Mouse (Mus musculus): Measurements from ENCODE around the gene Prtn3. TPM values are rescaled to one million over a fixed set of nuclear protein-coding genes. Genes with fewer than 3 reads are reported as not detected.

Gene Prtn3
- polyA plus RNA-seq, 1 experiment from 2014 or later: 2.4 TPM

GRCm38 (mm10) chr10:79928907-79929701 is 54.8 kb downstream of the Prtn3 start:
- Histone ChIP-seq H3K27me3 (replicated peaks; ENCODE audit: insufficient read depth, low read length) (no peaks in the 10 kb centered on the region), H3K36me3 (ENCODE audit: insufficient read depth, low read length) (peaks cover 12% of the 10 kb centered on the region; the same call in 1 of the 2 replicates), H3K27ac (ENCODE audit: low read length) (peak overlapping the region; percentile 95), H3K4me3 (ENCODE audit: low read depth, low read length) (peak overlapping the region; percentile 78), H3K9me3 (ENCODE audit: low read length) (no peaks in the 10 kb centered on the region), H3K4me1 (ENCODE audit: insufficient read depth, low read depth, low read length) (peaks cover 39% of the 10 kb centered on the region), H3K4me2 (replicated peaks; ENCODE audit: low read depth, low read length) (peak overlapping the region; percentile 90), H3K9ac (replicated peaks; ENCODE audit: low read depth) (no peak overlapping the region)
- ATAC-seq (no peak), DNase-seq (ENCODE audit: low spot score) (no peak)
- TF ChIP-seq CTCF (IDR thresholded peaks at IDR 0.05): no peak
- no peak for TF ChIP-seq EP300 (IDR thresholded peaks at IDR 0.05)
- 25% methylated on average over 8 of the region's 9 CpGs for WGBS

GRCm38 (mm10) chr10:79929967-79930825 is 55.9 kb downstream of the Prtn3 start:
- Histone ChIP-seq H3K36me3 (ENCODE audit: insufficient read depth, low read length) (peaks cover 12% of the 10 kb centered on the region; the same call in 1 of the 2 replicates), H3K27ac (ENCODE audit: low read length) (peak overlapping the region; percentile 54; the same call in 1 of the 2 replicates), H3K4me2 (replicated peaks; ENCODE audit: low read depth, low read length) (no peak overlapping the region), H3K4me1 (ENCODE audit: insufficient read depth, low read depth, low read length) (peaks cover 46% of the 10 kb centered on the region), H3K9ac (replicated peaks; ENCODE audit: low read depth) (no peak overlapping the region), H3K9me3 (ENCODE audit: low read length) (no peaks in the 10 kb centered on the region), H3K4me3 (ENCODE audit: low read depth, low read length) (no peak overlapping the region), H3K27me3 (replicated peaks; ENCODE audit: insufficient read depth, low read length) (no peaks in the 10 kb centered on the region)
- WGBS: 89% methylated on average over 18 of the region's 18 CpGs
- no peak for TF ChIP-seq CTCF (IDR thresholded peaks at IDR 0.05)
- TF ChIP-seq EP300 (IDR thresholded peaks at IDR 0.05): no peak
- no peak for DNase-seq (ENCODE audit: low spot score)
- no peak for ATAC-seq

- ATAC-seq (no peak), DNase-seq (ENCODE audit: low spot score) (no peak)
- Histone ChIP-seq H3K4me1 (ENCODE audit: insufficient read depth, low read depth, low read length) (peaks cover 50% of the 10 kb centered on the region), H3K4me2 (replicated peaks; ENCODE audit: low read depth, low read length) (no peak overlapping the region), H3K27ac (ENCODE audit: low read length) (no peak overlapping the region), H3K4me3 (ENCODE audit: low read depth, low read length) (no peak overlapping the region), H3K27me3 (replicated peaks; ENCODE audit: insufficient read depth, low read length) (no peaks in the 10 kb centered on the region), H3K9ac (replicated peaks; ENCODE audit: low read depth) (no peak overlapping the region), H3K9me3 (ENCODE audit: low read length) (no peaks in the 10 kb centered on the region), H3K36me3 (ENCODE audit: insufficient read depth, low read length) (peaks cover 12% of the 10 kb centered on the region; the same call in 1 of the 2 replicates)
- 87% methylated on average over 16 of the region's 16 CpGs for WGBS
- TF ChIP-seq CTCF (IDR thresholded peaks at IDR 0.05) (no peak), EP300 (IDR thresholded peaks at IDR 0.05) (no peak)
Measured at GRCm38 (mm10) chr10:79930826-79931186, 56.5 kb downstream of the Prtn3 start.

GRCm38 (mm10) chr10:79931797-79932196 is 57.5 kb downstream of the Prtn3 start:
- Histone ChIP-seq H3K9ac (replicated peaks; ENCODE audit: low read depth) (no peak overlapping the region), H3K4me1 (ENCODE audit: insufficient read depth, low read depth, low read length) (peaks cover 53% of the 10 kb centered on the region), H3K27ac (ENCODE audit: low read length) (peak overlapping the region; percentile 16), H3K36me3 (ENCODE audit: insufficient read depth, low read length) (peaks cover 12% of the 10 kb centered on the region; the same call in 1 of the 2 replicates), H3K4me2 (replicated peaks; ENCODE audit: low read depth, low read length) (no peak overlapping the region), H3K9me3 (ENCODE audit: low read length) (no peaks in the 10 kb centered on the region), H3K27me3 (replicated peaks; ENCODE audit: insufficient read depth, low read length) (no peaks in the 10 kb centered on the region), H3K4me3 (ENCODE audit: low read depth, low read length) (no peak overlapping the region)
- ATAC-seq: no peak
- DNase-seq (ENCODE audit: low spot score): no peak
- WGBS: 79% methylated on average over 9 of the region's 9 CpGs
- TF ChIP-seq EP300 (IDR thresholded peaks at IDR 0.05): no peak

GRCm38 (mm10) chr10:79932736-79933135 is 58.5 kb downstream of the Prtn3 start:
- Histone ChIP-seq H3K9ac (replicated peaks; ENCODE audit: low read depth) (no peak overlapping the region), H3K4me2 (replicated peaks; ENCODE audit: low read depth, low read length) (no peak overlapping the region), H3K27ac (ENCODE audit: low read length) (peak overlapping the region; percentile 51), H3K4me3 (ENCODE audit: low read depth, low read length) (no peak overlapping the region), H3K36me3 (ENCODE audit: insufficient read depth, low read length) (peaks cover 12% of the 10 kb centered on the region; the same call in 1 of the 2 replicates), H3K9me3 (ENCODE audit: low read length) (no peaks in the 10 kb centered on the region), H3K4me1 (ENCODE audit: insufficient read depth, low read depth, low read length) (peaks cover 62% of the 10 kb centered on the region), H3K27me3 (replicated peaks; ENCODE audit: insufficient read depth, low read length) (no peaks in the 10 kb centered on the region)
- TF ChIP-seq CTCF (IDR thresholded peaks at IDR 0.05) (peak; percentile 40), EP300 (IDR thresholded peaks at IDR 0.05) (0 out of 2 replicates have a peak, but pooled peaks have one; percentile 29)
- peak; percentile 6 for ATAC-seq
- peak; percentile 91 for DNase-seq (ENCODE audit: low spot score)
- 26% methylated on average over 8 of the region's 8 CpGs for WGBS

Small RNAs within 50 kb of the gene (microRNA-seq; reads per million reads assigned to microRNA genes)
- not detected for gene Mir6910

Other genes with a start within 250 kb of the Prtn3 start
- gene Shc2, start 236.6 kb upstream of the Prtn3 start, polyA plus RNA-seq (2015; fragmentation: Nextera tagmentation; extraction: Ambion mirVana): 1.1 and 1.3 TPM in 2 replicates
- not detected in 2 replicates for gene Odf3l2, start 228.7 kb upstream of the Prtn3 start, polyA plus RNA-seq (2015; fragmentation: Nextera tagmentation; extraction: Ambion mirVana)
- not detected in 2 replicates for gene Madcam1, start 209.9 kb upstream of the Prtn3 start, polyA plus RNA-seq (2015; fragmentation: Nextera tagmentation; extraction: Ambion mirVana)
- 64.6 and 71.2 TPM in 2 replicates for gene Tpgs1, start 205.1 kb upstream of the Prtn3 start, polyA plus RNA-seq (2015; fragmentation: Nextera tagmentation; extraction: Ambion mirVana)
- gene Cdc34, start 192.3 kb upstream of the Prtn3 start, polyA plus RNA-seq (2015; fragmentation: Nextera tagmentation; extraction: Ambion mirVana): 52.7 and 64.3 TPM in 2 replicates
- 0.57 and 0.69 TPM in 2 replicates for gene Gzmm, start 185.5 kb upstream of the Prtn3 start, polyA plus RNA-seq (2015; fragmentation: Nextera tagmentation; extraction: Ambion mirVana)
- gene Bsg, start 170.0 kb upstream of the Prtn3 start, polyA plus RNA-seq (2015; fragmentation: Nextera tagmentation; extraction: Ambion mirVana): 1,234 and 1,299 TPM in 2 replicates
- 0.12 and 0.15 TPM in 2 replicates for gene Hcn2, start 157.8 kb upstream of the Prtn3 start, polyA plus RNA-seq (2015; fragmentation: Nextera tagmentation; extraction: Ambion mirVana)
- 17.4 and 22.4 TPM in 2 replicates for gene Polrmt, start 127.9 kb upstream of the Prtn3 start, polyA plus RNA-seq (2015; fragmentation: Nextera tagmentation; extraction: Ambion mirVana)
- gene Fgf22, start 119.4 kb upstream of the Prtn3 start, polyA plus RNA-seq (2015; fragmentation: Nextera tagmentation; extraction: Ambion mirVana): 0.18 TPM in 1 of 2 replicates, not detected in the other
- gene Rnf126, start 107.5 kb upstream of the Prtn3 start, polyA plus RNA-seq (2015; fragmentation: Nextera tagmentation; extraction: Ambion mirVana): 40.5 and 45.9 TPM in 2 replicates
- 38.6 and 39.9 TPM in 2 replicates for gene Fstl3, start 97.2 kb upstream of the Prtn3 start, polyA plus RNA-seq (2015; fragmentation: Nextera tagmentation; extraction: Ambion mirVana)
- gene Prss57, start 83.5 kb upstream of the Prtn3 start, polyA plus RNA-seq (2015; fragmentation: Nextera tagmentation; extraction: Ambion mirVana): 0.11 and 0.31 TPM in 2 replicates
- 29.6 and 30.8 TPM in 2 replicates for gene Palm, start 80.9 kb upstream of the Prtn3 start, polyA plus RNA-seq (2015; fragmentation: Nextera tagmentation; extraction: Ambion mirVana)
- gene Misp, start 53.5 kb upstream of the Prtn3 start, polyA plus RNA-seq (2015; fragmentation: Nextera tagmentation; extraction: Ambion mirVana): 10.5 and 10.6 TPM in 2 replicates
- gene Ptbp1, start 20.0 kb upstream of the Prtn3 start, polyA plus RNA-seq (2015; fragmentation: Nextera tagmentation; extraction: Ambion mirVana): 107 and 109 TPM in 2 replicates
- gene Plppr3, start 158 bp downstream of the Prtn3 start, polyA plus RNA-seq (2015; fragmentation: Nextera tagmentation; extraction: Ambion mirVana): 3.9 and 4.8 TPM in 2 replicates
- gene Elane, start 11.8 kb downstream of the Prtn3 start, polyA plus RNA-seq (2015; fragmentation: Nextera tagmentation; extraction: Ambion mirVana): 0.92 TPM in 1 of 2 replicates, not detected in the other
- not detected in 2 replicates for gene Cfd, start 16.4 kb downstream of the Prtn3 start, polyA plus RNA-seq (2015; fragmentation: Nextera tagmentation; extraction: Ambion mirVana)
- 32.0 and 32.8 TPM in 2 replicates for gene Med16, start 34.4 kb downstream of the Prtn3 start, polyA plus RNA-seq (2015; fragmentation: Nextera tagmentation; extraction: Ambion mirVana)
- not detected in 2 replicates for gene Gm26602, start 36.4 kb downstream of the Prtn3 start, polyA plus RNA-seq (2015; fragmentation: Nextera tagmentation; extraction: Ambion mirVana)
- 1.6 and 1.7 TPM in 2 replicates for gene Kiss1r, start 42.5 kb downstream of the Prtn3 start, polyA plus RNA-seq (2015; fragmentation: Nextera tagmentation; extraction: Ambion mirVana)
- gene R3hdm4, start 46.7 kb downstream of the Prtn3 start, polyA plus RNA-seq (2015; fragmentation: Nextera tagmentation; extraction: Ambion mirVana): 123 and 129 TPM in 2 replicates
- gene Arid3a, start 52.6 kb downstream of the Prtn3 start, polyA plus RNA-seq (2015; fragmentation: Nextera tagmentation; extraction: Ambion mirVana): 4.8 and 7.1 TPM in 2 replicates
- 32.8 and 44.2 TPM in 2 replicates for gene Wdr18, start 85.7 kb downstream of the Prtn3 start, polyA plus RNA-seq (2015; fragmentation: Nextera tagmentation; extraction: Ambion mirVana)
- gene Grin3b, start 96.2 kb downstream of the Prtn3 start, polyA plus RNA-seq (2015; fragmentation: Nextera tagmentation; extraction: Ambion mirVana): 0.24 and 0.32 TPM in 2 replicates
- 26.7 and 27.6 TPM in 2 replicates for gene Tmem259, start 109.9 kb downstream of the Prtn3 start, polyA plus RNA-seq (2015; fragmentation: Nextera tagmentation; extraction: Ambion mirVana)
- 483 and 567 TPM in 2 replicates for gene Cnn2, start 114.1 kb downstream of the Prtn3 start, polyA plus RNA-seq (2015; fragmentation: Nextera tagmentation; extraction: Ambion mirVana)
- gene Abca7, start 122.0 kb downstream of the Prtn3 start, polyA plus RNA-seq (2015; fragmentation: Nextera tagmentation; extraction: Ambion mirVana): 5.5 and 6.5 TPM in 2 replicates
- 20.1 and 22.2 TPM in 2 replicates for gene Arhgap45, start 142.2 kb downstream of the Prtn3 start, polyA plus RNA-seq (2015; fragmentation: Nextera tagmentation; extraction: Ambion mirVana)
- 178 and 202 TPM in 2 replicates for gene Polr2e, start 165.3 kb downstream of the Prtn3 start, polyA plus RNA-seq (2015; fragmentation: Nextera tagmentation; extraction: Ambion mirVana)
- gene Gpx4, start 172.7 kb downstream of the Prtn3 start, polyA plus RNA-seq (2015; fragmentation: Nextera tagmentation; extraction: Ambion mirVana): 1,058 and 1,082 TPM in 2 replicates
- 17.5 and 26.4 TPM in 2 replicates for gene Sbno2, start 231.1 kb downstream of the Prtn3 start, polyA plus RNA-seq (2015; fragmentation: Nextera tagmentation; extraction: Ambion mirVana)
- 19.0 and 19.8 TPM in 2 replicates for gene Stk11, start 241.3 kb downstream of the Prtn3 start, polyA plus RNA-seq (2015; fragmentation: Nextera tagmentation; extraction: Ambion mirVana)